Mouse (Mus musculus): ENCODE results near the gene Gm3336.

DNA sequence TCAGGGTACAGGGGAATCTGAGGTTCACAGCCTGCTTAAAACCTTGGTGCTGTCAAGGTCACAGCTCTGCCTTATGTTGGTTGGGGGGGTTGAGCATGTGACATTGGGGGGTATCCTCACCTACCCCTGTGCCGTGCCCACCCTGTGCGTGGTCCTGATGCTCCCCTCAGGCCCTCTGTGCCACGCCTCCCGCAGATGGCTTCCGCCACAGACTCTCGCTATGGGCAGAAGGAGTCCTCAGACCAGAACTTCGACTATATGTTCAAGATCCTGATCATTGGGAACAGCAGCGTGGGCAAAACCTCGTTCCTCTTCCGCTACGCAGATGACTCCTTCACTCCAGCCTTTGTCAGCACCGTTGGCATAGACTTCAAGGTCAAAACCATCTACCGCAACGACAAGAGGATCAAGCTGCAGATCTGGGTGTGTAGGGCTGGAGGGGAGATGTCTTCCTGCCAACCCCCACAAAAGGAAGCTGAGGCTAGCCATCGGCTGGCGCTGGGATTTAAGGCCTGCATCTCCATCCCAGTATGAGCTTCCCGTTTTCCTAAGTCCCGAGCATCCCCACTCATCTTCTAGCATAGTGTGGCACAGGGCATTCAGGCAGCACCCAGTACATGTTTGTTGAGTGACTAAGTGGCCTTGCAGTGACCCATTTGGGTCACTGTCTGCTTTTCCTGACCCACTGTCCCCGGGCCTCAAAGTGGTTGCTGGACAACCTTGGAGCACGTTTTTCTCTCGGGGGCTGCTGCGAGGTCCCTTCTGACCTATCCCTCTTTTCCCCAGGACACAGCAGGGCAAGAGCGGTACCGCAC, 37.5 kb downstream of the Gm3336 start:
- TF ChIP-seq POLR2A (IDR thresholded peaks at IDR 0.05; ENCODE audit: borderline replicate concordance, low read depth, low read length) (no peak), CTCF (IDR thresholded peaks at IDR 0.05; ENCODE audit: low read depth, low read length) (no peak)
